Mouse (Mus musculus) adrenal gland, postnatal 10 days (tissue): ENCODE measurements around the gene Shisa3. TPM values are rescaled to one million over a fixed set of nuclear protein-coding genes. Genes with fewer than 3 reads are reported as not detected.
A peak's percentile ranks its signal among the peaks of the same experiment; 100 is the strongest.

ENCODE experiments used
- DNase-seq: peaks from one replicate; pipeline ENCODE4 v3.0.0; 2021; ENCODE audit warnings: mixed read lengths
- total RNA-seq, 2 experiments: library from RNA; stranded (reverse); gene quantifications; 2 replicates each; pipeline ENCODE4 v1.2.3; 2021

The Shisa3 gene
- total RNA-seq, 2 experiments from 2014 or later = 2.7 to 4.0 TPM

DNA sequence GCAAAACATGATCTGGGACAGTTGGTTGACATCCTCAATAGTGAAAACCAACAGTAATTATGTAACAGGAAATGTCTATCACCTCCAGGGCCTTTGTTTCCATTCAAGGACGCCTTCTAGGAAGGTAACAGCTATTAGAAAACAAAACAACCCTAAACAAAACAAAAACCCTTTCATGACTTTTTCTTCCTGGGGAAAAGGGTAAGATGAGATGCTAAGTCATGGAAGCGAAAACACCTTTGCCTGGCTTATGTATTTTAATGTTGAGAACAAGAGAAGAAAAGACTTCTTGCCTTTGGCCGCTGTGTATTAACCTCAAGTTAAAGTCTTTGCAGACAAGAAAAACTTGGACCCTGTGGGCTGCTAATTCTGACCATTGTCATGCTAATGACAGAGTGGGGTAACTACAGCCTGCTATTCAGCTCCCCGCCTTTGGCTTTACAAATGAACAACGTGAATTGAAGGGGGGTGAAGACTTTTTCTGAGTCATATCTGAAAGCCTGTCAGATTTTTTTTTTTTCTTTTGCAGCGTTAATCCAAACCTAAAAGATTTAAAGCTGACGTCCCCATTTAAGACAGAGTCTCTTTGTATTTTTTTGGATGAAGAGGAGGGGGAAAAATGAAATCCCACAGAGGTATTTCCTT, 25.6 kb downstream of the Shisa3 start:
- DNase-seq = no peak

DNA sequence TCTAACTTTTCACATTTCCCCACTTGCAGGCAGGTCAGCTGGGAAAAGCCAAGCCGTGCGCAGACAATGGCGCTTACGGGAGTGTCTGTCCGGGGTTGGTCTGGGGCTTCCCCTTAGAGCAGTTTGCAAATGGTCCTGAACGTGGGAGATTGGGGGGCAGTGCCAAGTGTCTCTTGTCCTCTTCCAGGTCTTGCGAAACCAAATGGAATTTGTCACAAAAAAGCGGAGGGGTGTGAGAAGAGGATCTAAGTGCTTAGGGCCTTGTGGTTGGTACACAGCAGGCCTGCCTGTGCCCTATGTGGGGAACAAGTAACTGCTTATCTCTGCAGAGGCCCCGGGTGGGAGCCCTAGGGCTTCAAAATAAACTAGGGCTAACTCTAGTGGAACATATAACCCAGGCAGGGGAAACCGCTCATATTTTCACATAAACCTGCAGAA, 26.2 kb downstream of the Shisa3 start:
- no peak for DNase-seq

DNA sequence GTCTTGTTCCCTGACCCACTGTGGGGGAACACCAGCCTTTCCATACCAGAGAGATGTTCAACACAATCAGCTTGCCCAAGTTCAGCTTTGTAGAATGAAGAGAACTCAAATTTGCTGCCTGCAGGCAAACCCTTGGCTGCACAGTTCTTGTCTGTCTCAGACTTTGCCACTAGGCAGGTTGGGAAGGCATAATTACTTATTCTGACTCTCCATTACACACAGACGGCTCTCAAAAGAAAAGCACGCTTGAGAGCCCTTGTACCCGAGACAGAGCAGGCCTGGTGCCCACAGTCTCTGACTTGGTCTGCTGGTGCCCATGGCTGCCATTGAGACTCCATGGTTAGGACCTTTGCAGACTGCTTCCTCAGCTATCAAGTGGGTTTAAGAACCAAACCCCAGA, 26.7 kb downstream of the Shisa3 start:
- no peak for DNase-seq

DNA sequence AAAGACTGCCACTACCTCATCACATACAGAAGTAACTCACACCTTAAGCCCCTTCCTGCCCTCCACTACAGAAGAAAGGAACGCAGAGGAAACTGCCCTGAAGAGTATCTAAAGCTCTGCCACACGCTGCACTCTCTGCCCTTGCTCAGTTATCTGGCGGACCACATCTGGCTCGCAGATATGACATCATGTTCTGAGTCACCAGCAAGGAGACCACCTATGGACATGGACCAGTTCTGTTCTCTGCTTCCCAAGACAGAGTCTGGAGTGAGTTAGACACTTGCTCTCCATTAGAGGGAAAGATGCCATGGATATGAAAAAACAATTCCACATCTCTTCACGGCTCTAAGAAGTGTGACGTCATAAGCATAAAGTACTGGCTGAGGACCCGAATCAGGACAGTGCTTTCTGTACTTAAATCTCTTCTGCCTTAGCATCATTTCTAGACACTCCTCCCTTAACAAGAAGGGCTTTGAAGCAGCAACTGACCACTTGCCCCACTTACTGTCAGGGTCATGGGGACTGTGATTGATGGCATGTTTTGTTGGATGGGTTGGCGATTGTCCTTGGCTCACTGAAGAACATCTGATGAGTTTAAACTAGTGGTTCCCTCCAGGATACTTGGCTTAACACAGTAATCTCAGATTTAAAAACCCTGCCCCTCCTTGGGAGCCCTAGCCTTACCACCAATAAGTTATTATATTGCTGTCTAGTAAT, 33.1 kb downstream of the Shisa3 start:
- DNase-seq = no peak

DNA sequence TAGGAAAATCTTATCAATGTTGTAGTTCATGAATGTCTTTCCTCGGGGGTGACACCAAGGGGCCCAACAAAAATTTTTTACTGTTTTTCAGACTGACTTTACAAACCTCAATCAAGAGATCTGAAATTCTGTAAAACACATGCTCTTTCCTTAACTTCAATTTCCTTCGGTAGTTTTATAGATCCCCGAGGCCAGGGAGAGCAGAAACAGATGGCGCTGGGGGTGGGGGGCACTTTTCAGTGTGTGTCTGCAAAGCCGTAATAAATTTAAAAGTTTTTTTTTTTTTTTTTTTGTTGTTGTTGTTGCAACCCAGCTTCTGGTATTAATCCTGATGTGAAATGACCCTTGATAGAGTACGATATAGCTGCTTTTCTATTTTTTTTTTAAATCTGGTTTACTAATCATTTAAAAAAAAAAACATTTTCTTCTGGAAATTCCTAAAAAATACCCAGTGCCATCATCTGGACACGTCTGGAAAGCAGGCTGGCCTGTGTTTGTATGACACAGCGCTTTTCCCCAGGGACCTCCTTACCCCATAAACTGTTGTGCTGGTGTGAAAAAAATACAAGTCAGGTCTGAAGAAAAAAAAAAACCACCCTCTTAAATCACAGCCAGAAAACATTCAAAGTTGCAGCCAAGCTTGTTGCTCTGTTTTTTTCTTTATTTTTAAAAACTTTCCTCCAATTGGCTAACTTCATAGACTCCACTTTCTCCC, 33.9 kb downstream of the Shisa3 start:
- no peak for DNase-seq

DNA sequence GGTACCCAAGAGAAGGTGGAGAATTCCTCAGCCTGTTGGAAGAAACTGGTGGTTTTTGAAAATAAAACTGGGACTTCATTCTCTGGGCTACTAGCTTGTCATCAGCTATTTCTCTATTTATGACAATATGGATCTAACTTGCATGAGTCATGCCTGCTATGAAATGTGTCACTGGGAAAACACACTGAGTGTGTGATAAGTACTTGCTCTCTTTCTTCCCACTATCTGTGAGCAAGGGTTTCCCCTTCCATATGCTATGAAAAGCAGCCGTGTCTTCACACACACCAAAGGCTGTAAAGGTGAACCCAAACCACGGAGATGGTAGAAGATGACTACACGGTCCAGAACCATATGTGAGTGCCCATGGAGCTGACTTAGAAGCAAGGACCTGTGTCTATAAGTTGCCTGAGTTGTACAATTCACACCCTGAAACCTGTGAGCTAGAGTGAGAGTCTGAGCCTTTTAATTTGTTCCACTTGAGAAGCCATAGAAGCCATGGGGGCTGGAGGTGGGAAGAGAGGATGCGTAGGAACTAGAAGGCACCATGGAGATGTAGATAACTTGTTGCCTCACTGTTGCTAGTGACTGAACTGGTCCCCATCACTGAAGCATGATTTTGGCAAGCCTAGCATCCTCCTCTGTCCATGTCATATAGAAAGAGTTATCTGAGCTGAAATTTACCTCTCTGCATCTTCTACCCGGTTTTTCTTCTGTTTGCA, 36.0 kb downstream of the Shisa3 start:
- DNase-seq = no peak

DNA sequence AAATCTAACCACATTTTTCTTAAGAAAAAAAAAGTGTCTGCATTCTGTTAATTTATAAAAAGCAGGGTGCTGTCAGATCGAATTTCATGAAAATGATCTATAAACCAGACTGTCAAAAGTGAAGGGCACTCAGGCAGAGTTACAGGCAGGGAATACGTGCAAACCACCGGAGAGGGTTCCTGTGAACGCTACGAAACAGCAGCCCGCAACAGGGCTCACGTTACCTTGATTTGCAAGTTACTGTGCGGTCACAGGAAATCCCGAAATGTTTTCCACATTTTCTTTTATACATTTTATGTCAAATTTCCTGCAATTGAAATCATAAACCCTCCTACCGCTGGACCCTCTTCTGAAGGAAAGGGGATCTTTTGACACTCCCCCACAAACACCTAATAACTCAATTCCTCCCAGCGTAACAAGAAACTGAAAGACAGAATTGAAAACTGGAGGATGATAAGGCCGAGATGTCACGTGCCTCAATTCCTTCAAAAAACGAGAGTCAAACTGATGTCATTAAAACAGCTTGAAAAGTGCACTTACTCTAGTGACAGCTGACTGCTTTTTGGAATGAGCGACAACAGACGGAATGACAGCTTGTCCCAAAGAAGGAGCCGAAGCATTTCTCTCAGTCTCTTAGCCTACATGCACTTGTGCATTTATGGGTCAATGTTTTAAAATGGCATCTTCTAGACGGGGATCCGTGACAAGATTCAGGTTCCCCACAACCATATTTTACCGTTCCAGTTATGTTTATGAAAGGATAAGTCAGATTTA, 39.3 kb downstream of the Shisa3 start:
- DNase-seq = no peak

DNA sequence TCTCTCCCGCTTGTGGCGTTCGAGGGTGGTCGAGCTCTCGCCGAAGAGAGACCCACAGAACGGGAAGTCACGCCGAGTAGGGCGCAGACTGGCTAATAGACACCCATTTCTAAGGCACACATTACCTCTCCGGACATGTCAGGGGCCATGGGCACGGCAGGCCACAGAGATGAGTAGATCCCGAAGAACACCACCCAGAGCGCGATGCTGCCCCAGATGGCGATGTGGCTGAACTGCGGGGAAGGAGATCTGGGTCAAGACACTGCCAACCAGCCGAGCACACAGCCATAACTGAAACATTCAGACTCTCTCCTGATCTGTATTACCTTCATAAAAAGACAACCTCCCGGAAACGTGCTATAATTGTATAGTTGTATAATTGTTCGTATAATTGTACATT, 39.9 kb downstream of the Shisa3 start:
- peak; percentile 40 for DNase-seq

DNA sequence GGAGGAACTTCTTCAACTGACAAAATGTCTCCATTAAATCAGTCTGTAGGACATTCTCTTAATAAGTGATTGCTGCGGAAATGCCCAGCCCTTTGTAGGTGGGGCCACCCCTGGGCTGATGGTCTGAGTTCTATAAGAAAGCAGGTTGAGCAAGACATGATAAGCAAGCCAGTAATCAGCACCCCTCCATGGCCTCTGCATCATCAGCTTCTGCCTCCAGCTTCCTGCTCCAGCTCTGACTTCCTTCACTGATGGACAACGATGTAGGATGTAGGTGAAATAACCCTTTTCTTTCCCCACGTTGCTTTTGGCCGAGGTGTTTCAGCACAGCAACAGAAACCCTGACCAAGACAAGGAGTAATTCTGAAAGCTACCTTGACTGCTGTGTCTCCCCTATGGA, 41.5 kb downstream of the Shisa3 start:
- DNase-seq = no peak

DNA sequence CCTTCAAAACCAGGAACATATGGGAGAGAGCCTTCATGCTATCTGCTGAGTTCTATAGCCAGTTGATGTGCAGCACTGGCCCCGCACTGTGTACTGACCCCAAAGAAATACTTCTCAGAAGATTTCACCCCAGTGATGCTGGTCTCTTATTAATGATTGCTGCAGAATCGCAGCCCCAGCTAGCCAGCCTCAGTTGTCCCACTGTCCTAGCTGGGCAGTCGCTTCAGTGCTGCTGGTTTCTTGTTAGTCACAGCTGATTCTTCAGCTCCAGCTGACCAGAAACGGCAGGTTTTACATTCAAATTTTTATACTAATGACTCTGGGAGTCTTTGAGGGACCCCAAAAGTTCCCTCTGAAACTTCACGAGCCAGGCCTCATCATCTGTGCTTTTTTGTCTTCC, 42.3 kb downstream of the Shisa3 start:
- DNase-seq = no peak

DNA sequence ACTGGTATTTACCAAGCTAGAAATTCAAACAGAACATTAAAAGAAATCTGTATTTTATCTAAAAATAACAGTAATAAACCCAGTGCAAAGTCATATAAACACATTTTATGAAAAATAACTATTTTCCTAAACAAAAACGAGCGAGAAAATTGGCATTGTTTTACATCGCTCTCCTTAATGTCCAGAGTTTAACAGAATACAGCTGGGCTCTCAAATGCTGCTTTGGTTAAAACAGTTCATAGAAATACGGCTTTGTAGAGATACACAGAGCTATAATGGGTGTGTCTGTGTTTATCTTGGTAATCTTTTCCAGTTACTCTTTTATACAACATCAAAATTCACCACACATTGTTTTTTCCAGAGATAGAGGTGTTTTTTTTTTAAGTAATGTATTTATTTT, 44.8 kb downstream of the Shisa3 start:
- DNase-seq = no peak

DNA sequence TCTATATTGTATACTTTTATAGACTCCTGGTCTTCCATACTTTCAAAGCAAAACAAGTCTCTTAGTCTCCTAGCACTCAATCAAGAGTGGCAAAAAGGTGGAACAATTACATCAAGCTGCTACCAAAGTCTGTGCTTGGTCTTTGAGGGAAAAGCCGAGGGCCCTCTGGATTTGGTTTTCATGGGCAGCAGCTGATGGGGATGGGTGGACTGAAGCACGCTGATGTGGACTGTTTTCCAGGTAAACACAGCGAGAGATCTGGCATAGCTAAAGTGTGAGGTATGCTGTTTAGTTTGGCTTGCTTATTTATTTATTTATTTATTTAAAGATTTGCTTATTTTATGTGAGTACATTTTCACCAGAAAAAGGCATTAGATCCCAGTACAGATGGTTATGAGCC, 45.9 kb downstream of the Shisa3 start:
- DNase-seq = no peak

DNA sequence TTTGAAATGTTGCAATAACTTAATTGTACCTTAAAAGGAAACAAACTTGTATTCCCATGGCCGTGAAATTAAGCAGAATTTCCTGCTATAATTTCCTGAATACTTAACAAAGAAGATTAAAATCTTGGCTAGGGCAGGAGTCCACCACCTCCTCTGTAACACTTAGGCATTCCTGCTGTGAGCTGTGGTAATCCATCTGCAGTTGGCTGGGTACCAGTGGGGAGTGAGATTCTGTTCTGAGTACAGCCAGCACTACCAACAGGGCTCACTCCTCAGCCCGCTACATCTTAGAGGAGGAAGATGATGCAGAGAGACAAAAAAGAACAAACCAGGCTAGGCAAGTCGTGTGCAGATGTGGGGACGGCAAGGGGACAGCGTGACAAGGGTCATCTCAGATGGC, 46.9 kb downstream of the Shisa3 start:
- DNase-seq = no peak

DNA sequence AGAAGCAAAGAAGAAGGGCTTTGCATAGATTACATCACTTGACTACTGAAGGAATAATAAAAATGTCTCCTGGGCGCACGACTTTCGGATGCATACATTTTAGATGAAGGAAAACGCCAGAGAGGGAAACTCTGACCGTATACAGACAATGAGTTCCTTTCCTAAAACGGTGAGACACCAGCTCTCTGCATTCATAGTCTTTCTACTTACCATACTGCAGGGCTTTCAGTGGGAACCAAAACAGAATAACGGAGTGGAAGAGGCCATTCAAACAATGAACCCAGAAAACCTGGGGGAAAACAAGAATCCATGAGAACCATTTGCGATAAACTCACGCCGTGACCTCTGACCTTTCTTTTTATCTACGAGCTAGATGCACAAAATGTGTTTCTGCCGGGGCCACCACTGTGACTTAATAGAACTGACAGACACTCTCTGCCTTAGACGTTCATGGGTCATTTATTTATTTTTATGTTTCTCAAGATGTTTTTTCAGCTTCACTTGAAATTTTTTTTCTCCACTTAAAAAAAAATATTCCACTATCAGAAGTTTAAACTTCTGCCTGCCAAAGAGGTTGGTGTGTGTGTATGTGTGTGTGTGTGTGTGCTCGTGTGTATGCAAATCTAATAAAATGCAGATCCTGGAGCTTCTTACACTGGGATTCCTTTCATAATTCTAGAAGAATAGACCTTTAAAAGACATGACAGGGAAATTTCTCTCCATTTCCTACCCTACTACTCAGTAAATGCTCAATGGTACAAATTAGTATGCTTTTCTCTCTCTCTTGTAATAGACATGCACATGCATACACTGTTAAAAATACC, 48.2 kb downstream of the Shisa3 start:
- DNase-seq = no peak

DNA sequence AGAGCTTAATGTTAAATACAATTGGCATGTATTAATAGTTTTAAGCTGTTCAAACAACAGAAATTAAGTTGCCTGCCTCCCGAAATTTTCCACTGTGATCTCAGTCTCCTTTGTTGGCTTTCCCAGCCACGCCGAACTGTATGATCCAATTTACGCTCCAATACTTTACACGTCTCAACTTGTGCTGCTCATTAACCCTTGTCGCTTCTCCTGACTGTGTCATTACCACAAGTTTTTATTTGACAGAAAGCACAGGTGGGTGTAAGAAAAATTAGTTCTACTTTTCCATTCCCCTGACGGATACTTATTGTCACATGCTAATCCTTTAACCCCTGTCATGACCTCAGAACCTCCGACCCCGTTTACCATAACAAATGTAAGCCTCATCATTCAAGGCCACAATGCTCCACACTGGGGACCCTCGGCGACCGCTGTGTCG, 49.2 kb downstream of the Shisa3 start:
- no peak for DNase-seq

DNA sequence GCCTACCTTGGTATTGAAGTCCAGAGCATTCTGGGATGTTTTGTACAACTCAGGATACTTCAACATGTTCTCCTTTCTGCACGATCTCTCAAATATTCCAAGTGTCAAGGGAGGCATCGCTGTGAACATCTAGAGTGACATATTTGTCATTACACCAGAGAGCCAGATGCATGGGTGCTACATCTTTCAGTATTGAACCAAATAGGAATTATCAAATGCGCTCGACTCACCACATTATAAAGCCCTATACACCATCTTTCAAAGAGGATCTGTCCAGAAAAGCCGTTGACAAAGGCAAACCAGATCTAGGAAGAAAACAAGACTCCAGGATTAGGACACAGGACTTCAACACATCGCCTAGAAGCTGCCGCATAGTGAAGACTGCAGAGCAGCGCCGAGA, 52.2 kb downstream of the Shisa3 start:
- no peak for DNase-seq

DNA sequence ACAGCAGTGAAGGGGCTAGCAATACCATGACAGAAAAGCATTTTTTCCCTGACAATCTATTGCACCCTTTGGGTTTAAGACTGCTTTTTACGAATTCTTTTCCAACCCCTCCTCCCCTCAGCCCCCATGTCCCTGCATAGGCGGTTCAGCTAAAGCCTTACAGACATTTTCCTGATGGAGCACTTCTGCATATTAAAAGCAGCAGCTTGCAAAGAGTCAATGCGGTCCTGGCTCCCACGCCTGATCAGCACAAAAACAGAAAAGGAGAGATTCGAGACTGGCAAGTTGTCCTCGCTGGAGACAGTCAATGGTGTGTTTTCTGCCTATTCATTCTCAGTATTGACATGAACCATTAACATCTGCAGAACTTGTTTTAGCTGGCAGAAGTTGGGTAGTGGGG, 55.0 kb downstream of the Shisa3 start:
- DNase-seq = no peak

DNA sequence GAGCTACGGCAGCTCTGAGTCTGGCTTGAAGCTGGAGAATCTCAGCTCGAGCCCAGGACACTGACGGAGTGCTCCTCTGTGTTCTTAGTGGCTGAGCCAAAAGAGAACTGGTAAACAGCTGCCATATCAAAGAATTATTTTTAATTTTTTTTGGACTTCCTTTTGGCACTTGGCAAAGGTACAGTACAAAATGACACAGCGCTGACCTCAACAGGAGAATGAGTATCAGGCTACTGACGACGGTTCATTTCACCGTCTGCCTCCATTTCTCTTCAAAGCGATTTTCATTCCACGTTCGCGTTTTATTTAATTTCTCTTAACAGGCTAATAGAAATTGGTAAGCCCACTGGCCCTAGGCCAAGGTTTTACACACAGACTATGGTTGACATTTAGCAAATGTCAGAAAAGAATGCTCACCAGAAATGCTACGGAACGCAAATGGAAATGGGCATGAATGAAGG, 61.8 kb downstream of the Shisa3 start:
- peak; percentile 43 for DNase-seq

DNA sequence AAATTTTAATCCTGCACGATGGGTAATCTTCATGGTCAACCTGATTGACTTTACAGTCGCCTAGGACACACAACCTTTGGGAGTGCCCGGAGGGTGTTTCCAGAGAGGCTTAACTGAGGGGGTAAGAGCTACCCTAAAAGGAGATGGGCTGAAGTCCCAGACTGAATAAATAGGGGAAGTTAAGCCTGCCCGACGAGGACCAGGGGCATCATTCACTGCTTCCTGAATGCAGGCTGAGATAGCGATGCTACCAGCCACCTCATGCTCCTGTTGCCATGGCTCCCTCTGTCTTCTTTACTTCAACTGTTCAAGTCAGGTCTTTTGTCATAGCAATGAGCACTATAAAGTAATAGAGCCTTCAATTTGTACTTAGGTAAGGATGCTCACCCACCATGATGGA, 62.5 kb downstream of the Shisa3 start:
- no peak for DNase-seq

DNA sequence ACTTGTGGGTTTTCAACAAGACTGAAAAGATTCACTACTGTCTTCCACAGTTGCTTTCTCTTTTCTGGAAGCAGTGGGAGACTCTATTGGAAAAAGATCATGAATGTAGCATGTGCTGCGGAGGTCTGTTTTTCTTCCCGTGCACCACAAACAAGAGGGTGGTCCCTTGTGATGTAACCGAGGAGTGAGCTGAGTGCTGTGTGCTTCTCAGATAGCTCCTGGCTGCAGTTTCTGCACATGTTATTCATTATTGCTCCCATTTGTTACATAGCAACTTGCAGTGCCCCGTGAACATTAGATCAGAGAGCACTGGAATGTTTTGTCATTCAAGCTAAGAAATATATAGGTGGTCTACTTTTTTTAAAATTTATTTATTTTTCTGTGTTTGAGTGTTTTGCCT, 65.3 kb downstream of the Shisa3 start:
- no peak for DNase-seq
